Mouse (Mus musculus): ENCODE measurements around the gene Nudt9.
"Not testable (repeated sequence)": the region's sequence is repeated elsewhere in the genome, so short reads cannot be mapped to it uniquely, and the experiment has no call there.

Nudt9 gene

GRCm38 (mm10) chr5:104046256-104047199 lies at the start of gene Nudt9:
Gene Nudt9, plus strand, starts transcription at chr5:104046306.
- DNase-seq (ENCODE audit: low spot score), result peak; percentile 96

- no peak for DNase-seq (ENCODE audit: low spot score)
Observed at GRCm38 (mm10) chr5:103998739-103999138, 47.4 kb upstream of the Nudt9 start.

GRCm38 (mm10) chr5:103999738-104000137 lies 46.4 kb upstream of the Nudt9 start:
- DNase-seq (ENCODE audit: low spot score), result peak; percentile 86

GRCm38 (mm10) chr5:104002549-104003255 lies 43.4 kb upstream of the Nudt9 start:
- DNase-seq (ENCODE audit: low spot score), result peak; percentile 22

- peak; percentile 14 for DNase-seq (ENCODE audit: low spot score)
Observed at GRCm38 (mm10) chr5:104003256-104003931, 42.7 kb upstream of the Nudt9 start.

- DNase-seq (ENCODE audit: low spot score), result no peak
Observed at GRCm38 (mm10) chr5:104003955-104004354, 42.2 kb upstream of the Nudt9 start.

GRCm38 (mm10) chr5:104006811-104007210 lies 39.3 kb upstream of the Nudt9 start:
- no peak for DNase-seq (ENCODE audit: low spot score)

GRCm38 (mm10) chr5:104007801-104008200 lies 38.3 kb upstream of the Nudt9 start:
- no peak for DNase-seq (ENCODE audit: low spot score)

GRCm38 (mm10) chr5:104009421-104009820 lies 36.7 kb upstream of the Nudt9 start:
- DNase-seq (ENCODE audit: low spot score), result no peak

- DNase-seq (ENCODE audit: low spot score), result no peak
Observed at GRCm38 (mm10) chr5:104010261-104010660, 35.8 kb upstream of the Nudt9 start.

- DNase-seq (ENCODE audit: low spot score), result no peak
Observed at GRCm38 (mm10) chr5:104011419-104011818, 34.7 kb upstream of the Nudt9 start.

- DNase-seq (ENCODE audit: low spot score), result peak; percentile 90
Observed at GRCm38 (mm10) chr5:104021597-104022378, 24.3 kb upstream of the Nudt9 start, which contains the start of gene Hsd17b11. Gene Hsd17b11, minus strand, starts transcription at chr5:104021919.

GRCm38 (mm10) chr5:104022558-104022957 lies 23.5 kb upstream of the Nudt9 start:
- peak; percentile 15 for DNase-seq (ENCODE audit: low spot score)

GRCm38 (mm10) chr5:104023289-104024020 lies 22.7 kb upstream of the Nudt9 start:
- DNase-seq (ENCODE audit: low spot score), result no peak

GRCm38 (mm10) chr5:104024193-104024592 lies 21.9 kb upstream of the Nudt9 start:
- DNase-seq (ENCODE audit: low spot score), result not testable (repeated sequence)

- no peak for DNase-seq (ENCODE audit: low spot score)
Observed at GRCm38 (mm10) chr5:104024762-104025161, 21.3 kb upstream of the Nudt9 start.

- no peak for DNase-seq (ENCODE audit: low spot score)
Observed at GRCm38 (mm10) chr5:104025245-104025854, 20.8 kb upstream of the Nudt9 start.

- DNase-seq (ENCODE audit: low spot score), result no peak
Observed at GRCm38 (mm10) chr5:104032434-104033097, 13.5 kb upstream of the Nudt9 start.

- no peak for DNase-seq (ENCODE audit: low spot score)
Observed at GRCm38 (mm10) chr5:104035066-104035465, 11.0 kb upstream of the Nudt9 start.

GRCm38 (mm10) chr5:104035824-104036223 lies 10.3 kb upstream of the Nudt9 start:
- DNase-seq (ENCODE audit: low spot score), result no peak
